Mouse (Mus musculus): Measurements from ENCODE around the gene Sirt7. TPM values are rescaled to one million over a fixed set of nuclear protein-coding genes. Genes with fewer than 3 reads are reported as not detected.

The Sirt7 gene
- polyA plus RNA-seq, 1 experiment from 2014 or later = 38.8 TPM

- peak; percentile 33 for DNase-seq (ENCODE audit: low spot score)
- Histone ChIP-seq H3K9ac (ENCODE audit: low read depth, low read length) (no peak overlapping the region), H3K4me2 (ENCODE audit: low read length) (peak overlapping the region; percentile 49), H3K4me3 (replicated peaks; ENCODE audit: low read depth, low read length) (0 out of 2 replicates have a peak overlapping the region, but pooled peaks have one; percentile 8), H3K36me3 (ENCODE audit: insufficient read depth, low read length) (peaks cover 36% of the 10 kb centered on the region), H3K4me1 (replicated peaks; ENCODE audit: insufficient read depth, low read length) (peaks cover 6% of the 10 kb centered on the region), H3K27ac (peak overlapping the region; percentile 31; the same call in 1 of the 2 replicates), H3K9me3 (replicated peaks; ENCODE audit: low read length) (no peaks in the 10 kb centered on the region), H3K27me3 (ENCODE audit: insufficient read depth, low read length) (no peaks in the 10 kb centered on the region)
- WGBS = 30% methylated on average over 8 of the region's 8 CpGs
- ATAC-seq (replicated peaks; ENCODE audit: low FRiP score, low read depth) = peak; percentile 41; the same call in 1 of the 2 replicates
- no peak for TF ChIP-seq CTCF (IDR thresholded peaks at IDR 0.05; ENCODE audit: low read depth)
These were observed 15.8 kb downstream of the Sirt7 start for GRCm38 (mm10) chr11:120609250-120609649.

GRCm38 (mm10) chr11:120608241-120609034 is 16.6 kb downstream of the Sirt7 start, which contains the start of gene Npb:
Gene Npb, plus strand, starts transcription at chr11:120608477.
- peaks cover 6% of the 10 kb centered on the region for H3K4me1 ChIP-seq (replicated peaks; ENCODE audit: insufficient read depth, low read length)
- no peaks in the 10 kb centered on the region for H3K9me3 ChIP-seq (replicated peaks; ENCODE audit: low read length)
- H3K27me3 ChIP-seq (ENCODE audit: insufficient read depth, low read length) = no peaks in the 10 kb centered on the region
- peak within 1 kb of the TSS; percentile 49 for H3K4me2 ChIP-seq (ENCODE audit: low read length)
- peaks cover 40% of the 10 kb centered on the region for H3K36me3 ChIP-seq (ENCODE audit: insufficient read depth, low read length)
- peak within 1 kb of the TSS; percentile 31; the same call in 1 of the 2 replicates for H3K27ac ChIP-seq
- TF ChIP-seq CTCF (IDR thresholded peaks at IDR 0.05; ENCODE audit: low read depth) = no peak
- WGBS = 5% methylated on average over 45 of the region's 45 CpGs
- H3K9ac ChIP-seq (ENCODE audit: low read depth, low read length) = peak within 1 kb of the TSS; percentile 46
- ATAC-seq (replicated peaks; ENCODE audit: low FRiP score, low read depth) = no peak; the same call in 1 of the 2 replicates
- DNase-seq (ENCODE audit: low spot score) = peak; percentile 64
- H3K4me3 ChIP-seq (replicated peaks; ENCODE audit: low read depth, low read length) = peak within 1 kb of the TSS; percentile 8

GRCm38 (mm10) chr11:120606764-120607163 is 18.3 kb downstream of the Sirt7 start:
- TF ChIP-seq CTCF (IDR thresholded peaks at IDR 0.05; ENCODE audit: low read depth) = no peak
- Histone ChIP-seq H3K27me3 (ENCODE audit: insufficient read depth, low read length) (no peaks in the 10 kb centered on the region), H3K4me1 (replicated peaks; ENCODE audit: insufficient read depth, low read length) (peaks cover 6% of the 10 kb centered on the region), H3K4me2 (ENCODE audit: low read length) (no peak overlapping the region), H3K4me3 (replicated peaks; ENCODE audit: low read depth, low read length) (no peak overlapping the region), H3K27ac (no peak overlapping the region), H3K36me3 (ENCODE audit: insufficient read depth, low read length) (peaks cover 48% of the 10 kb centered on the region), H3K9ac (ENCODE audit: low read depth, low read length) (no peak overlapping the region), H3K9me3 (replicated peaks; ENCODE audit: low read length) (no peaks in the 10 kb centered on the region)
- ATAC-seq (replicated peaks; ENCODE audit: low FRiP score, low read depth) (no peak), DNase-seq (ENCODE audit: low spot score) (no peak)
- 67% methylated on average over 4 of the region's 4 CpGs for WGBS

- Histone ChIP-seq H3K9me3 (replicated peaks; ENCODE audit: low read length) (no peaks in the 10 kb centered on the region), H3K27me3 (ENCODE audit: insufficient read depth, low read length) (no peaks in the 10 kb centered on the region), H3K4me1 (replicated peaks; ENCODE audit: insufficient read depth, low read length) (peaks cover 6% of the 10 kb centered on the region), H3K36me3 (ENCODE audit: insufficient read depth, low read length) (peaks cover 42% of the 10 kb centered on the region), H3K27ac (no peak overlapping the region), H3K4me3 (replicated peaks; ENCODE audit: low read depth, low read length) (no peak overlapping the region), H3K4me2 (ENCODE audit: low read length) (no peak overlapping the region), H3K9ac (ENCODE audit: low read depth, low read length) (no peak overlapping the region)
- no peak for TF ChIP-seq CTCF (IDR thresholded peaks at IDR 0.05; ENCODE audit: low read depth)
- DNase-seq (ENCODE audit: low spot score) (no peak), ATAC-seq (replicated peaks; ENCODE audit: low FRiP score, low read depth) (no peak)
- 90% methylated on average over 7 of the region's 7 CpGs for WGBS
These were observed 19.4 kb downstream of the Sirt7 start for GRCm38 (mm10) chr11:120605667-120606066.

- H3K4me2 ChIP-seq (ENCODE audit: low read length) = no peak overlapping the region
- no peak overlapping the region for H3K27ac ChIP-seq
- no peak for ATAC-seq (replicated peaks; ENCODE audit: low FRiP score, low read depth)
These were observed 21.5 kb downstream of the Sirt7 start for GRCm38 (mm10) chr11:120603545-120603944.

GRCm38 (mm10) chr11:120600716-120601115 is 24.3 kb downstream of the Sirt7 start:
- no peak overlapping the region for H3K4me2 ChIP-seq (ENCODE audit: low read length)
- TF ChIP-seq CTCF (IDR thresholded peaks at IDR 0.05; ENCODE audit: low read depth) = no peak
- ATAC-seq (replicated peaks; ENCODE audit: low FRiP score, low read depth) (no peak), DNase-seq (ENCODE audit: low spot score) (no peak)
- H3K27me3 ChIP-seq (ENCODE audit: insufficient read depth, low read length) = no peaks in the 10 kb centered on the region
- WGBS = 91% methylated on average over 3 of the region's 3 CpGs
- no peak overlapping the region for H3K4me3 ChIP-seq (replicated peaks; ENCODE audit: low read depth, low read length)
- no peak overlapping the region for H3K9ac ChIP-seq (ENCODE audit: low read depth, low read length)
- H3K9me3 ChIP-seq (replicated peaks; ENCODE audit: low read length) = no peaks in the 10 kb centered on the region
- peaks cover 10% of the 10 kb centered on the region; the same call in 1 of the 2 replicates for H3K4me1 ChIP-seq (replicated peaks; ENCODE audit: insufficient read depth, low read length)
- peaks cover 43% of the 10 kb centered on the region for H3K36me3 ChIP-seq (ENCODE audit: insufficient read depth, low read length)
- no peak overlapping the region for H3K27ac ChIP-seq

More at GRCm38 (mm10) chr11:120603545-120603944, 21.5 kb downstream of the Sirt7 start:
- no peak overlapping the region for H3K4me3 ChIP-seq (replicated peaks; ENCODE audit: low read depth, low read length)
- no peaks in the 10 kb centered on the region for H3K27me3 ChIP-seq (ENCODE audit: insufficient read depth, low read length)
- H3K9ac ChIP-seq (ENCODE audit: low read depth, low read length) = no peak overlapping the region
- TF ChIP-seq CTCF (IDR thresholded peaks at IDR 0.05; ENCODE audit: low read depth) = no peak
- peaks cover 38% of the 10 kb centered on the region for H3K36me3 ChIP-seq (ENCODE audit: insufficient read depth, low read length)
- DNase-seq (ENCODE audit: low spot score) = no peak
- WGBS = 78% methylated on average over 2 of the region's 2 CpGs
- H3K4me1 ChIP-seq (replicated peaks; ENCODE audit: insufficient read depth, low read length) = peaks cover 6% of the 10 kb centered on the region; the same call in 1 of the 2 replicates
- H3K9me3 ChIP-seq (replicated peaks; ENCODE audit: low read length) = no peaks in the 10 kb centered on the region

Data from kidney, postnatal 0 days (tissue).